Mouse (Mus musculus) frontal cortex, postnatal 14 days (tissue): ENCODE results near the gene Cdh11.
"Not testable (repeated sequence)": the region's sequence is repeated elsewhere in the genome, so short reads cannot be mapped to it uniquely, and the experiment has no call there.

Source experiments
- DNase-seq, 2 experiments: peaks; one replicate each; pipeline ENCODE4 v3.0.0; 2022; ENCODE audit warnings: low spot score in 2 of 2

The Cdh11 gene

DNA sequence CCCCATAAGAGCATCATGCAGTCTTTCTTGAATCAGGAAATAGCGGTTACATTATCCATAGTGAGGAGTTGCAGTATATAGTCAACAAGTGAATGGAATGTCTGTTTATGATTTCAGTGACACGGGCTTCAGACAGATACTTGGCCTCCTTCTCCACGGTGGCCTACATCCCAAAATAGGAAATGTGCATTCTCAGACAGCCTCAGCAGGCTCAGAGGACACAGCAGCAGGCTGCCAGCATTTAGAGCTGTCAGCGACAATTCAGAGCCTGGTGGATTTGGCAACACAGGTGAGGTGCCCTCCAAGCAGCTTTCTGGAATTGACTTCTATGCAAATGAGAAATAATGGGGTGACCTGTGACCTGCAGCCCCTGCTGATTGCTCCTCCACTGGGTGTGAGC lies 69.5 kb downstream of the Cdh11 start:
- no peak for DNase-seq

DNA sequence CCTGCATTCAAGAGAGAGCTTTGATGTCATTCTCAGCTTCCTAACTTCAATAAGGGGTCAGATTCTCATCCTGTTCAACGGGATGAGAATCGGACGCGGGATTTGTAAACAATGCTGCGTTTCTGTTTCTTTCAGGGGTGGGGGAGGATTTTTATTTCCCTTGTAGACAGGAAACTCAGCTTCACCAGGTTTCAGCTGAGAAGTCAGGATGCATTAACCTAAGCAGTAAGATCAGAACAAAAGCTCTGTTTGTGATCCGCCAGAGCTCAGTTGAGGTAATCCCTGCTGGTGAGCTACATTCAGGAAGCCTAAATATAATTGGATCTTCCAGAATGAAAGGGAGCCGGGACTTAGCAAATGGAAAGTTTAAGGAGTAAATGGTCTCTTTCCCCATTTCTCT lies 78.1 kb downstream of the Cdh11 start:
- DNase-seq, result no peak

DNA sequence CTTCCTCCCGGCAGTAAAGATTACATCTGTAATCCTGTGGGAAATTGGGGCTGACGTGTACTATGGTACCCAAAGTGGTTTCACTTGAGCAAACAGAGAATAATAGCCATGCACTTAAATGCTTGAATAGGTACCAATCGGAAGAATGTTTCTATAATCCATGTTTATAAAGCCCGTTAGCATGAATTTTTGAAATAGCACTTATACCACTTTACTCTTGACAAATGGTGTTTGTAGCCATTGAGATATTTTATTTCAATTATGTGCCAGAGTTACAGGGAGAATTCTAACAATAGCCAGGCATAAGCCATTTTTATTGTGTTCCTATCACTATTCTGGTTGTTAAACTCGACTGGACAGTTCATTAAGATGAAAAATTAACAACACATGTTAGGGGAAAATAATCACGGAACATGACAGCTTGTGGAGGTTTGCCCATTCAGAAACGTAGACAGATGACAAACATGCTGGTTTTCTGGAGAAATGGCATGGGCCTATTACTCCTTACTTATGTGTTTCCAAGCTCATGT lies 80.0 kb downstream of the Cdh11 start:
- no peak for DNase-seq

DNA sequence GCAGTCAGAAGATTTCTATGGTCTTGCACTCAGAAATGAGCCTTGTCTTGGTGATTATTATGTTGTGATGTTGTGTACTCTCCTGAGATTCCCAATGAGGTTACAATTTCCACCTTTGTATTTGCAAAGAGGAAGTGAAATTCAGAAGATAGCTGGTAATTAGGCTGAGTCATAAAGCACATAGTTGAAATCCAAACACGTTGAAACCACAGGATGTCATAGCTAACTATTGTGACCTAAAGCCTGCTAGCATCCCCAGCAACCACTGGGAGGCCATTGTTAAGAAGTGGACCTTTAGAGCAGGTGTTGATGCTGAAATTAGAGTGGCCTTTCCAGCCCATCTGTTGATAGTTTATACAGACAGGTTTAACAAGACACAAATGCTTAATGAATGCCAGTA lies 85.2 kb downstream of the Cdh11 start:
- no peak for DNase-seq

DNA sequence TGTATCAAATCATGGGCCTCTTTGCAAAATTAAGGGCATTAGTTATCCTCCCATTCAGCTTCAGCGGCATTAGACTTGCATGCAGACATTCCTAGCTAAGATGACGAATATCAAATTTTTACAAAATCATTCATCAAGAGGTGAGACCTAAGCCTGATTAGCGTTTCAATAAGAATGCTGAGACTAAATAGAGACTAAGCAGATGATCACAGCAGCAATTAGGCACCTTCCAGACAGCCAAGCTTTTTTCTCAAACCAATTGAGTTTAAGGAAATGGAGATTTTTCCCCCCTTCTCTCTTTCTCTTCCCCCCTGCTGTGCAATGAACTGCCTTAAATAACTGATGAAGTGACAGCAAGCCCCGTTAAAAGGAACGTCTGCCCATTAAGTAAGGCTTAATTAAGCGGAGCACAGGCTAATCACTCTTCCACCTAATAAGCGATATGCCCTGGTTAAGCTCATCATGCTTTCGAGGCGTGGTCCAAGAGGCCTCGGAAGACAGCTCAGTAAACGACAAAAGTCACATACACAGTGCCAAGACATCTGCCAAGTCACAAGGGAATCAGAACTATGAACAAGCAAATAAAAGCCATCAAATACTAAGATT lies 87.1 kb downstream of the Cdh11 start:
- DNase-seq, result no peak

DNA sequence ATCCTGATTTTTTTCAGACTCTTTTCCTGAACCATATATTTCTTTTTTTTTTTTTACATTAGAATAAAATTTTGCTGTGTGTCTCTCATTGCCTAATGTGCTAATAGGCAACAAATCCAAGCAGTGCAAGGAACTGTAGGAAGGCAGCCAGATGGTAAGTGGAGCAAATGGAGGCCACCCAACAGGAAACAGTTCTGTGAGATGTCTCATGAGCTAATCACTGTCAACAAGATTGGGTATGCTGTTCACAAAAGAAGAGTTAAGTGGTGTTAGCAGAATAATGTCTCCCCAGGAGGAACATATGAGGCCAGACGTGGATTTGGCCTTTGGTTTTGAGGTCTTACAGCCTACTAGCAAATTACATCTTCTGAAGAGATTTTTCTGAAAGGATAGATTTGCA lies 92.0 kb downstream of the Cdh11 start:
- DNase-seq, result no peak

DNA sequence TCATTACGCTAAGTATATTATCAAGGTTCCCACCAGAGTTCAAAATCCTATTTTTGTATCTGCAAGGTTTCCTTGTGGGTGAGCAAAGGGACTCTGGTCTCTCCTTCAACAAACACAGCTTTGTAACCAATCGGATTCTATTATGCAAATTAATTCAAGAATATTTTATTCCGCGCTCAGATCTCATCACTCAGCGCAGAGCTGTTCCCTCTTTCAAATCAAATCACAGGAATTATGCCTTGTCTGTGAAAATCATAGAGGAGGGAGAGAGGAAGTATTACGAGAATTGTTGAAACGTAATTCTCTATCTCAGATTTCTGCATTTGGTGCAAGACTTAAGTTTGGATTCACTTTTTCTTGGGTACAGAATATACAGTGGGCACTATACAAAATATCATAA lies 100.0 kb downstream of the Cdh11 start:
- DNase-seq, result not testable (repeated sequence)

DNA sequence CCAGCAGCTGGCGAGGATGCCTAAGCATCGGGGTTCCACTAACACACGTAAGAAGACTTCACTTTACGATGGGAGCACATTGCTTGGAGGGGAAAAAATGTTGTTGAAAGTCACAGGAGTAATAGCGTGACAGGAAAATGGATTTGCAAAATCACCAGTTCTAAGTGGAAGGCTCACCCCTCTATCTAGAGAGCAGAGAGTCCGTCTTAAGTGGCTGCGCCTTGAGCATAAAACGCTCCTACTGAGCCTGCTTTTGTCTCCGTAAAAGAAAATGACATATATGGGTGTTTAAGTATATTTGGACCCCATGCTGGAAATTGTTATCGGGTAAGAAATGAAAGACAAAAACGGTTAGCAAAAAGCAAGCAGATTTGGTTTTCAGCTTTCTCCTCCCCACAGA lies 100.4 kb downstream of the Cdh11 start:
- DNase-seq, result no peak

DNA sequence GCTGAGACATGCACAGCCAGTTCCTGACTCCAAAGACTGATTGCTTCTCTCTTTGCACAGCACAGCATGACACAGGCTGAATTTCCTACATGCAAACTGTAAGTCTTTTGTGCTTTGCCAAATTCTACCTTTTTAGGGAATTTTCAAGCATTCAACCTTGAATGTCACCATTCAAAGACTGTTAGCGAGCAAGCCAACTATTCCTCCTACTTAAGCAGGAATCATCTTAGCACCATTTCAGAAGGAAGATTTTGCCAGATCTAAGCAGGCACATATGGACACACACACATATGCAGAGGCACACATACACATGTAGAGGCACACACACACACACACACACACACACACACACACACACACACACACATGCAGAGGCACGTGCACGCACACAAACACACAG lies 108.3 kb downstream of the Cdh11 start:
- no peak for DNase-seq

DNA sequence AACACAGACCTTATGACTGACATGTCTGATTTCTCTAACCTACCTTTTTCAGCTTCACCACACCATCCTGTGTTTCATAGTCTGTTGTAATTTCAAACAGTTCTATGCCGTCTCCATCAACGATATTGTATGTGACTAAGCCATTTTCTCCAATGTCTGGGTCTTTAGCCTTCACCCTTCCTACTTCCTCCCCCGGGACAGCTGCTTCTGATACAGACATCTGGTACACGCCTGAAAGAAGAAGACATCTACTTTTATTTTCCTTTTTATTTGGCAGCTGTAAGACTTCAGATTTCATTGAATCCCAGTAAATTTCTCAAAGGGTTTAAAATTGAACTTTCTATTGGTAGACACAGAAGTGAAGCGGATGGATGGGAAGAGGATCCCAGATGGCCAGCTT lies 120.9 kb downstream of the Cdh11 start:
- DNase-seq, result not testable (repeated sequence)

DNA sequence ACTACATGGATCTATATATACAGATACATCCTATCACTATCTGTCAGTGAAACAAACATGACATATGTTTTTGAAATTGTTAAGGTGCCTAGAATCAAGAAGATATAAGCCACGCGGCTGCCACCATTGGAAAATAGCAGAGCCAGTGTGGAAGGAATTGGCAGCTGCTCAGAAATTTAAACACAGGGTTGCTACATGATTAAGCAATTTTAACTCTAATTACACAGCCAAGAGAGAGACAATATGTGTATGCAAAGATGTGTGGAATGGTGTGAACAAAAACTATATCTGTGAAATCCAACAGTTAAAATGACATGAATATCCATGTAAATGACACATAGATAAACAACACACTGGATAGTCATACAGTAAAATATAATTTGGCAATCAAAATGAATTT lies 128.9 kb downstream of the Cdh11 start:
- DNase-seq, result no peak

DNA sequence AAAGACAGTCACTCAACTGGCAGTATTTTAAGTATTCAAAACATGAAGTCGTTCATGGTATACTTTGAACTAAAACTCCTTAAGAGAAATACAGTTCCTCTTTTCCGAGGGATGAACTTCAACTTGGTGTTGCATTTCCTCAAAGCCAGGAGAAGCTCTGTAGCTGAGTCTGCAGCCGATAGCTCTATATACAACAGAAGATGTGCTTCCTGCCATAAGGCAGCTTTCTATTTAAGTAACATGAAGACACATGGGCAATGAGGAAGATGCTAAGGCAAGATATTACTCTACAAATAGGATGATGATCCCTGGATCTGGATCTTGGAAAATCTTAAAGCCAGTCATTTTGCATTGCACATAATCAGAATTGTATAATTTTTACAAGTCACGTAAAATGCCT lies 133.5 kb downstream of the Cdh11 start:
- DNase-seq, result no peak

DNA sequence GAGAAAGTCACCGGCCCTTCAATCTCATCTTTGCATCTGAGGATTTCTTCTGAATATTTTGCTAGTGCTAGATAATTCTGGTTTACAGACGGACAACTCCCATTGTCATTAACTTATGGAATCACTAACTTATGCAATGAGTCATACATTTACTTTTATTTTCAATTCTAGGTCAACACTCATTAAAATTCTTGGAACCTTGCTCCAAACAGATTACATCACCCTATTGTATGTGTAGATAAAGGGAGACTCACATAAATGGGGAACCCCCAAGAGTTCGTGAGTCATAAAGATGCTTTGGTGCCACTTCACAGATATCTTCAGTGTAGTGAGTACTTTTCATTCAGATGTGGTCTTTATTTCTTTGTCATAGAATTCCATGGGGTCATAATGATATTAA lies 158.3 kb downstream of the Cdh11 start:
- no peak for DNase-seq

DNA sequence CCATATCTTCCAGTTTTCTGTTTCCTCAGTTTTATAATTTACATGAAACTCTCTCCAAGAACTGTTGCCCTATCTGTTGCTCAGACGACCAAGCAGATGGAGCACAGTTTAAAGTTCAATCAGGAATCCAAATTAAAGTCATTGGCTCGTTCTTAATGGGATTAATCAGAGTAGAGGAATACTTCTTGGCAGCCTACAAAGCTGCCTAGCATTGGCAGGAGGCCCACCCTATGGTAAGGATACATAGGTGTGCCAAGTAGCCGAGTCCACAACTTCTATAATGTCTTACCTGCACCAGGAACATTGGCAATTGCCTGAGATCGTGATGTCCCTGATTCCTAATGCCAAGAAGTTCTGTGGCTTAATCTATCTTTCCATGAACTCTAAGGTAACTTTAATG lies 173.3 kb downstream of the Cdh11 start:
- no peak for DNase-seq

DNA sequence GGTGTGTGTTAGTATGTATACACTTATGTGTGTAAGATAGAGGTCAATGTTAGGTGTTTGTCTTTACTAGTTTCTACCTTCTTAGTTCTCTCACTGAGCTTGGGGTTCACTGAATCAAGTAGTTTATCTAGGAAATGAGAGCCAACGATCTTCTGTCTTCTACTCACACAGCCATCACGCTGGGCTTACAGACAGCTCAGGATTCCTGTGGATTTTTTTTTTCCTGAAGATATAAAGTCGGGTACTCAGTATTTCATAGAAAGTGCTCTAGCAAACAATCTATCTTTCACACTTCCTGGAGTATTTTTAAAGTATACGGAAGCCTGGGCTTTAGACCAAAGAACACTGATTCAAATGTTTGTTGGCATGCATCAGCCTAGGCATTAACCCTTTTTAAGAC lies 184.1 kb downstream of the Cdh11 start:
- DNase-seq, result no peak

DNA sequence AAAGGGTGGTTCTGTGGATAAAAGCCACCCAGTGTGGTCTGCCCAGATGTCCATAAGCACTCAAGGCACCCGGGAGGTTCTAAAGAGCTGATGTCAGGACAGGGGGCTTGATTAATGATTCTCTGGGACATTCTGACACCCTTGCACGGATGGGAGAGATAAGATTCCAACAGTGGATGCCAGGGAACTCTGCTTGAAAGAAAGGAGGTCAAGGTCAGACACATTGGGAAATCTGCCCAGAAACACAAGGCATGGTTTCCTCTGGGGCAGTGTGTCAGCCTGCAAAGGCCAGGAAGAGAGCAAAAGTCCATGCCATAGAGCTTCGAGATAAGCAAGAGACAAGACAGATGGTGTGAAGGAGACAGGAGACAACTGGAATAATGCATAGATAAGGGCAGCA lies 188.9 kb downstream of the Cdh11 start:
- DNase-seq, result no peak

DNA sequence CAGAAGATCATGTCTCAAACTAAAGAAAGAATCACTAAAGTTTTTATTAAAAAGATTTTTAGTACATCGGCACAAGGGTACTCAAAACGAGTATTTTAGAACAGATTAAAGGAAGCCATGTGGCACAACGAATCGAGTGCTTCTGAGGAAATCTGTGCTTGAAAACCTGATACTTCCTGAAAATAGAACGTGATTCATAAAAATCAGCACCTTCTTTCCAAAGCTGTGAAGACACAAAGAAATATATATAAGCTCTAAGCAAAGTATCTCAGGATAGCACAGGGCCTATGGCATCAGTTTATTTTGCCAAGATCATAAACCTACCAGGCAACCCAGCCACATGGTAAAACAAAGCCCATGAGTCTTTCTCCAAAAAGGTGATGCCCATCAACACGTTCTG lies 191.5 kb downstream of the Cdh11 start:
- DNase-seq, result no peak
